Mouse (Mus musculus): Measurements from ENCODE around the gene Gamt.

- no peak for TF ChIP-seq CTCF (conservative IDR thresholded peaks at IDR 0.05; ENCODE audit: low read length)
- no peak for TF ChIP-seq NANOG (IDR thresholded peaks at IDR 0.05; ENCODE audit: borderline replicate concordance, low read length)
Observed at GRCm38 (mm10) chr10:80264341-80265148, 3.7 kb upstream of the Gamt start.

Data from E14TG2a.4 (cell line).